Mouse (Mus musculus): ENCODE results near the gene Zfhx3. TPM values are rescaled to one million over a fixed set of nuclear protein-coding genes. Genes with fewer than 3 reads are reported as not detected.

Zfhx3 gene
- polyA plus RNA-seq, 1 experiment from 2014 or later: 32.2 TPM

DNA sequence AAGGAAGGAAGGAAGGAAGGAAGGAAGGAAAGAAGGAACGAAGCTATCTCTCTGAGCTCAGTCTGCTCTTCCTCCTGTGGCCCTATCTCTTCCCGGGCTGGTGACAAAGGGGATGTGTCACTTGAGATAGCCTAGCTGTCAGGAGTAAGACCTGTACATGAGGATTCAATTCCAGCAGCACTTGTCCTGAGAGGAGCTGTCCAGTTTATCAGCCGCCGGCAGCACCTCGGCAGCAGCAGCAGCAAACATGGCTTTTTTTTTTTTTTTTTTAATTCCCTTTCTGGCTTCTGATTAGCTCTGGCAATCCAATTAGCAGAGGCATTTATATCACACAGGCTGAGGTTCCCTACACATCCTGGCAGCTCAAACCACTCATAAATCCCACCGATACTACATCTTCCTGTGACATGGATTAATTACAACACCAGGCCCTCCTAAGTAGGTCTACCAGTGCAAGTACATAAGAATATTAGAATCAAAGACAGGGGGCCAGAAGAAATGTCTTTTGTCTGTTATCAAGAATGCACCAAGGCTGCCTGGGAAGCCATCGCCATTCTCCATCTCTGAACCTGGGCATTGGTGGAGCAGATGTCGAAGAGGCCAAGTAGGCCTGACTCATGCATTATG, 596.6 kb downstream of the Zfhx3 start:
- Histone ChIP-seq H3K4me2 (ENCODE audit: low read depth, low read length) (0 out of 2 replicates have a peak overlapping the region, but pooled peaks have one; percentile 49), H3K27ac (ENCODE audit: low read depth, low read length) (peak overlapping the region; percentile 55; the same call in 1 of the 2 replicates), H3K4me1 (ENCODE audit: control insufficient read depth, insufficient read depth, low read length) (peaks cover 13% of the 10 kb centered on the region), H3K4me3 (ENCODE audit: low read depth, low read length) (no peak overlapping the region), H3K27me3 (ENCODE audit: control insufficient read depth, insufficient read depth, low read length) (no peaks in the 10 kb centered on the region), H3K9ac (replicated peaks; ENCODE audit: low read depth, low read length) (no peak overlapping the region), H3K9me3 (ENCODE audit: control insufficient read depth, low read length) (no peaks in the 10 kb centered on the region), H3K36me3 (ENCODE audit: control insufficient read depth, insufficient read depth, low read length) (no peaks in the 10 kb centered on the region)
- ATAC-seq (ENCODE audit: low read depth): no peak
- 48% methylated on average over 8 of the region's 8 CpGs for WGBS

DNA sequence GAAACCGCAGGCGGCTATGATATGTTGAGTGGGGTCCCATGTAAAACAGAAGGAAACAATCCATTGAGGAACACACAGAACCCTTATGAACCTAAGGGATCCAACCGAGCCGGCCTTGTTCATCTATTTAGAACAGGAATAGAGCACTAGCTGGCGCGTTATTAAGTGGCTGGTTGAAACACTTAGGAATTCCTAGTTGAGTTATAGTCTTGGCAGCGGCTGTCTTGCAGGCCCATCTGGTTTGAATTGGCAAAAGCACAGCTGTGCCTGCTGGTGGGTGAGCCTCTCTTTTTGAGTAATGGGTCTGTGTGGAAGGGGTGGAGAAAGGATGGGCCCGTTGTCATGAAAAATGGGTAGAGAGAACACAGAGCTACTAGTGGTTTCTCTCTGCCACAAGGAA, 610.1 kb downstream of the Zfhx3 start:
- no peaks in the 10 kb centered on the region for H3K27me3 ChIP-seq (ENCODE audit: control insufficient read depth, insufficient read depth, low read length)
- no peak overlapping the region for H3K4me3 ChIP-seq (ENCODE audit: low read depth, low read length)
- peak; percentile 24; the same call in 1 of the 2 replicates for ATAC-seq (ENCODE audit: low read depth)
- H3K4me1 ChIP-seq (ENCODE audit: control insufficient read depth, insufficient read depth, low read length): 0 out of 2 replicates have a peak, but pooled peaks cover 6% of the 10 kb centered on the region
- H3K27ac ChIP-seq (ENCODE audit: low read depth, low read length): no peak overlapping the region
- no peaks in the 10 kb centered on the region for H3K9me3 ChIP-seq (ENCODE audit: control insufficient read depth, low read length)
- no peak overlapping the region for H3K4me2 ChIP-seq (ENCODE audit: low read depth, low read length)
- H3K9ac ChIP-seq (replicated peaks; ENCODE audit: low read depth, low read length): no peak overlapping the region
- 37% methylated on average over 8 of the region's 8 CpGs for WGBS
- H3K36me3 ChIP-seq (ENCODE audit: control insufficient read depth, insufficient read depth, low read length): no peaks in the 10 kb centered on the region

DNA sequence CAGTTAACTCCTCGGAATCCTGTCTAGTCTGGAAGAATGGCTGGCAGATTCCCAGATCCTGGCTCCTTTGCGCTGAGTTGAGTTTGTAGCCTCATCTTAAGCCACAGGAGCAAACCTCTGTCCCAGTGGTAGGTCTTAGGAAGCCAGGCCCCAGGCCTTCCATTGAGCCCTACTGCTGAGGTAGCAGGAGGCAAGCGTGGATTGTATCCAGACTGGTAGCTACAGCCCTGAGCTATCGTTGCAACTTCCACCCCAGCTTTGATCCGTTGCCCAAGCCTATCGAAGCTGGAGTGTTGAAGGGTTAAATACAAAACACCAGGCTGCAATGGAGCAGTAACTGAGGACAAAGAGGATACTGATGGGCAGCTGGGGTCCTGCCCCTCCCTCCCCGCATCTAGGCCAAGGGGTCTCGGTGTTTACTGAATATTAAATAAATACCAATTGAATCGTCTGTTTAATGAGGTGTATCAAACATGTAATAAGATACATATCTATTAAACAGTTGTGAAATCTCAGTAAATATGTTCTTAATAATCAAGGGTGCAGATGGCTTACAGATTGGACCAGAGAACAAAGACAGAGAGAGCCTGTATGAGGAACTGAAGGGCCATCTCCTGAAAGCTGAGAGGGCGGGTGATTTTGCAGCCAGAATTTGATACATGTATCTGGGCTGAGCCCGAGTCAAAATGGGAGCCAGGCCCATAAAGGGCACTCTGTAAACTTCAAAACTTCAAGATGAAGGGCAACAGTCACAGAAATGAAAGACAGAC, 611.5 kb downstream of the Zfhx3 start:
- no peak overlapping the region for H3K4me2 ChIP-seq (ENCODE audit: low read depth, low read length)
- H3K4me3 ChIP-seq (ENCODE audit: low read depth, low read length): no peak overlapping the region
- no peak for ATAC-seq (ENCODE audit: low read depth)
- H3K9me3 ChIP-seq (ENCODE audit: control insufficient read depth, low read length): no peaks in the 10 kb centered on the region
- H3K9ac ChIP-seq (replicated peaks; ENCODE audit: low read depth, low read length): no peak overlapping the region
- no peak overlapping the region for H3K27ac ChIP-seq (ENCODE audit: low read depth, low read length)
- no peaks in the 10 kb centered on the region for H3K36me3 ChIP-seq (ENCODE audit: control insufficient read depth, insufficient read depth, low read length)
- 0 out of 2 replicates have a peak, but pooled peaks cover 6% of the 10 kb centered on the region for H3K4me1 ChIP-seq (ENCODE audit: control insufficient read depth, insufficient read depth, low read length)
- WGBS: 63% methylated on average over 11 of the region's 11 CpGs
- no peaks in the 10 kb centered on the region for H3K27me3 ChIP-seq (ENCODE audit: control insufficient read depth, insufficient read depth, low read length)

DNA sequence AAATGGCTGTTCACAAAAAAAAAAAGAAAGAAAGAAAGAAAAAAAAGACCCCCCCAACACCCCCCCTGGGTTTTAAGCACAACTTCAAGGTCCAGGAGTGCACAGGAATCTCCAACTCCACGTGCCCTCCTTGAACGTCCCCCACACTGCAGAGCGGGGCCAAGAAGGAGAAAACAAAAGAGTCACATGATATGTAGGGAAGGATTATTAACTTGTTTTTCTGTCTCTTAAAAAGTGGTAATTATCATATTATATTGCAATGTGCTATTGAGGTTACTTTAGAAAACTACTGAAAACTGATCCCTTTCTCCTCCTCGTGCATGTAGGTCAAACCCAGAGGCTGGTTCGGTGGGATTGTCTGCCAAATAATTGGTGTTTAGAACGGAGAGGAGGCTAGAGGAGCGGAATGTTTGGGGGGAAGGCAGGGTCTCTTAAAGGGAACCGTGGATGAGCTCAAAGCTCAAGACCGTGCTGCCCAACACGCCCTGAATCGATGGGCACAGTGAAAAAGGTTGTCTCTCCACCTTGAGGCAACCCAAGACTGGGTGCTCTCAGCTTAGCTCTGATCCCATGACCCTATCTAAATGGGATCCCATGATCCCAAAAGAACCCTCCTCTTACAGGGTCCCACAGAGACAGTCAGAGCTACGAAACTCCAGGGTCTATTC, 612.3 kb downstream of the Zfhx3 start:
- H3K27ac ChIP-seq (ENCODE audit: low read depth, low read length): no peak overlapping the region
- 89% methylated on average over 12 of the region's 12 CpGs for WGBS
- no peaks in the 10 kb centered on the region for H3K36me3 ChIP-seq (ENCODE audit: control insufficient read depth, insufficient read depth, low read length)
- no peaks in the 10 kb centered on the region for H3K9me3 ChIP-seq (ENCODE audit: control insufficient read depth, low read length)
- no peak overlapping the region for H3K9ac ChIP-seq (replicated peaks; ENCODE audit: low read depth, low read length)
- no peak overlapping the region for H3K4me2 ChIP-seq (ENCODE audit: low read depth, low read length)
- no peak overlapping the region for H3K4me3 ChIP-seq (ENCODE audit: low read depth, low read length)
- 0 out of 2 replicates have a peak, but pooled peaks cover 6% of the 10 kb centered on the region for H3K4me1 ChIP-seq (ENCODE audit: control insufficient read depth, insufficient read depth, low read length)
- no peaks in the 10 kb centered on the region for H3K27me3 ChIP-seq (ENCODE audit: control insufficient read depth, insufficient read depth, low read length)
- ATAC-seq (ENCODE audit: low read depth): no peak

DNA sequence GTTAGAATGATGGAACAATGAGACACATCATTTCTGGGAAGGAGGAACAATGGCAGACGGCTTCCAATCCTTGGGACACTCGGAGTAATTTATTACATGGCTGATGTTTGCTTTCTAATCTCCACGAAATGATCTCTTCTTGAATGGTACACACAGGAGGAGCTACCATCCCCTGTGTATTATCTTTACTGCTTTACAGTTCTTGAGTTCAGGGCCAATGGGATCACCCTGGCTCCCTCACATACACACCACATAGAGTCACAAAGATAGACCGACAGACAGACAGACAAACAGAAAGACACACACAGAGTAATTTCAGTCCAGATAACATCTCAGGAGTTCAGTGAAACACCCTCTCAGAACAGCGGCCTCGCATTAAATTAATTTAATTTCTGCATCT, 621.0 kb downstream of the Zfhx3 start:
- WGBS: 39% methylated on average over 6 of the region's 6 CpGs
- H3K36me3 ChIP-seq (ENCODE audit: control insufficient read depth, insufficient read depth, low read length): no peaks in the 10 kb centered on the region
- ATAC-seq (ENCODE audit: low read depth): no peak
- H3K9ac ChIP-seq (replicated peaks; ENCODE audit: low read depth, low read length): no peak overlapping the region
- H3K27me3 ChIP-seq (ENCODE audit: control insufficient read depth, insufficient read depth, low read length): no peaks in the 10 kb centered on the region
- H3K4me1 ChIP-seq (ENCODE audit: control insufficient read depth, insufficient read depth, low read length): no peaks in the 10 kb centered on the region
- no peak overlapping the region for H3K4me2 ChIP-seq (ENCODE audit: low read depth, low read length)
- no peak overlapping the region for H3K27ac ChIP-seq (ENCODE audit: low read depth, low read length)
- no peaks in the 10 kb centered on the region for H3K9me3 ChIP-seq (ENCODE audit: control insufficient read depth, low read length)
- H3K4me3 ChIP-seq (ENCODE audit: low read depth, low read length): no peak overlapping the region

DNA sequence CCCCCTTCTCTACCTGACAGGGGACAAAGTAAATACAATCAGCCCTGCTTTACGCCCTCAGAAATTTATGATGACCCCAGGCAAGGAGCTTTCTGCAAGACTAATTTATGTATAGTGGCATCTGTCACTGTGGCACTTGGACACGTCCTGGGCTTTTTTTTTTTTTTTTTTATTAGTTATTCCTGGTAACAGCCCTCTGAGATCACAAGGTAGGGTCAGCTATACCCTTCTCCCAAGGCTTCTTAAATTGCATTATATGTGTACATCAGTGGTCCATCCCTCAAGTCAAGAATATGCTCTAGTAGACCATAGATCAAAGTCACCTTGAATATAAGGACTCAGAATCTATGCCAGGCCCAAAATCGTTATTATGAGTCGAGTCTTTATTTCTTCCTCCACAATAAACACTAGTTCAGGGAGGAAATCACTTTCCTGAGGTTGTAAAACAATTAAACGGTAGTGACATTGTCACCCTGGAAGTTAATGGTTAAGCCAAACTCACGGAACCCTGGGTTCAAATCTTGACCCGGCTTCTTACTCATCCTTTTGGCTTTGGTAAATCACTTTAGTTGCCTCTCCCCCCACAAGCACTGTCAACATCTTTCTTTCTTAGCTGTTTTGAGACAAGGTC, 621.6 kb downstream of the Zfhx3 start:
- WGBS: 40% methylated on average over 7 of the region's 7 CpGs
- H3K9ac ChIP-seq (replicated peaks; ENCODE audit: low read depth, low read length): no peak overlapping the region
- H3K27me3 ChIP-seq (ENCODE audit: control insufficient read depth, insufficient read depth, low read length): no peaks in the 10 kb centered on the region
- no peaks in the 10 kb centered on the region for H3K4me1 ChIP-seq (ENCODE audit: control insufficient read depth, insufficient read depth, low read length)
- ATAC-seq (ENCODE audit: low read depth): no peak
- no peak overlapping the region for H3K4me2 ChIP-seq (ENCODE audit: low read depth, low read length)
- no peak overlapping the region for H3K4me3 ChIP-seq (ENCODE audit: low read depth, low read length)
- no peaks in the 10 kb centered on the region for H3K9me3 ChIP-seq (ENCODE audit: control insufficient read depth, low read length)
- H3K36me3 ChIP-seq (ENCODE audit: control insufficient read depth, insufficient read depth, low read length): no peaks in the 10 kb centered on the region
- H3K27ac ChIP-seq (ENCODE audit: low read depth, low read length): no peak overlapping the region

DNA sequence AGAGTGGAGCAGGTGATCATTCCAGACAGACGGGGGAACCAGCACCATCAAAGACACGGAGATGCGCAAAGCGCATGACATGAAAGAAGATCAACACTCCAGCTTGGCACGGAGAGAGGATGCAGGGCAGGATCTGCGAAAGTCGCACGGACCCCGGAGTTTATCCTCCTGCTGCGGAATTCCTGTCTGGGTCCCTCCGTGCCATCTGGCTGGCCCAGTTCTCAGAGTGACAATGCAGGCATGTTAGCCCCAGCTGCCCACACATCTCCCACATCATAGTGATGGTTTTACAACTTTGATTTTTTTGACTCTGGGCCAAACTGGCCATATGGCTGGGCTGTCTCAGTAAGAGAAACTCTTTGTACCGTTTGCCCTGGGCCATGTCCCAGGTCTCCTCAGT, 623.6 kb downstream of the Zfhx3 start:
- no peak overlapping the region for H3K27ac ChIP-seq (ENCODE audit: low read depth, low read length)
- H3K9me3 ChIP-seq (ENCODE audit: control insufficient read depth, low read length): no peaks in the 10 kb centered on the region
- H3K4me3 ChIP-seq (ENCODE audit: low read depth, low read length): no peak overlapping the region
- H3K4me1 ChIP-seq (ENCODE audit: control insufficient read depth, insufficient read depth, low read length): no peaks in the 10 kb centered on the region
- no peaks in the 10 kb centered on the region for H3K27me3 ChIP-seq (ENCODE audit: control insufficient read depth, insufficient read depth, low read length)
- no peak overlapping the region for H3K4me2 ChIP-seq (ENCODE audit: low read depth, low read length)
- H3K9ac ChIP-seq (replicated peaks; ENCODE audit: low read depth, low read length): no peak overlapping the region
- H3K36me3 ChIP-seq (ENCODE audit: control insufficient read depth, insufficient read depth, low read length): no peaks in the 10 kb centered on the region
- ATAC-seq (ENCODE audit: low read depth): no peak
- 60% methylated on average over 12 of the region's 12 CpGs for WGBS

DNA sequence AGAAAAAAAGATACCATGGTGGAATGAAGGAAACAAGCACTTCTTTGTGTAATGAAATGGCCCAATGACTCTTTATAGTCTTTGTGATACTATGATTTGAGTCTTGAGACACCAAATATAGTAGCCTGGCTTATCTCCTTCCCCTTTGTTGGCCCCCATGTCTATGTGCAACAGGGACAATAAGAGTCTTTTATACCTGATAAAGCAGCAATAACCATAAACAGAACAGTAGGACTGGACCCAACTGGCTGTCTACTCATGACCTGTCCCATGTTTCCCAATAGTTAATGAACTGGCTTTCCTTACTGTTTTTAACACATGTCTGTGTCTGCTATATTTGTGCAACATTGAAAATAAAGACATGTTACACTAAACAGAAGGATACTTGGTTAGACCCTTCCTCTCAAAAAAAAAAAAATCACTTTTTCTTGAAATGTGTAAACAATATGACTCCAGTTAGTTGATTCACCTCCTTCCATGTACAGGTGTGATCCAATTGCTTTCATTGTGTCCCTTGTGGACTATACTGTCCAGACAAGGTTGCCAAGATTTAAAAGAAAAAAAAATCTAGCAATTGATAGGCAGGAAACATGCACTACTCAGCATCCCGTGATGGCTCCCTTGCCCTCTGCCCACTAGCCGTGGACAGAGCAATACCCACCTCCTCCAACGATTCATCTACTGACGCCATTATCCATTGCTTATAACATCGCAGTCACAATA, 631.0 kb downstream of the Zfhx3 start:
- Histone ChIP-seq H3K9me3 (ENCODE audit: control insufficient read depth, low read length) (no peaks in the 10 kb centered on the region), H3K36me3 (ENCODE audit: control insufficient read depth, insufficient read depth, low read length) (no peaks in the 10 kb centered on the region), H3K27me3 (ENCODE audit: control insufficient read depth, insufficient read depth, low read length) (no peaks in the 10 kb centered on the region), H3K4me1 (ENCODE audit: control insufficient read depth, insufficient read depth, low read length) (peaks cover 3% of the 10 kb centered on the region; the same call in 1 of the 2 replicates), H3K4me2 (ENCODE audit: low read depth, low read length) (no peak overlapping the region), H3K9ac (replicated peaks; ENCODE audit: low read depth, low read length) (no peak overlapping the region), H3K27ac (ENCODE audit: low read depth, low read length) (no peak overlapping the region), H3K4me3 (ENCODE audit: low read depth, low read length) (no peak overlapping the region)
- WGBS: 89% methylated on average over 5 of the region's 5 CpGs
- no peak for ATAC-seq (ENCODE audit: low read depth)

Measured in neural tube, embryonic 14.5 days (tissue).